Mouse (Mus musculus) heart, postnatal 4 days (tissue): ENCODE measurements around the gene Rapgef2. TPM values are rescaled to one million over a fixed set of nuclear protein-coding genes. Genes with fewer than 3 reads are reported as not detected.

ENCODE experiments used
- DNase-seq: peaks from one replicate; pipeline ENCODE4 v3.0.0; 2021
- total RNA-seq, 2 experiments: library from RNA; stranded (reverse); gene quantifications; 2 replicates each; pipeline ENCODE4 v1.2.3; 2021

The Rapgef2 gene
- total RNA-seq, 2 experiments from 2014 or later: 37.0 to 40.6 TPM

- DNase-seq: no peak
Observed at GRCm38 (mm10) chr3:79017440-79017839, 268.9 kb downstream of the Rapgef2 start.

DNA sequence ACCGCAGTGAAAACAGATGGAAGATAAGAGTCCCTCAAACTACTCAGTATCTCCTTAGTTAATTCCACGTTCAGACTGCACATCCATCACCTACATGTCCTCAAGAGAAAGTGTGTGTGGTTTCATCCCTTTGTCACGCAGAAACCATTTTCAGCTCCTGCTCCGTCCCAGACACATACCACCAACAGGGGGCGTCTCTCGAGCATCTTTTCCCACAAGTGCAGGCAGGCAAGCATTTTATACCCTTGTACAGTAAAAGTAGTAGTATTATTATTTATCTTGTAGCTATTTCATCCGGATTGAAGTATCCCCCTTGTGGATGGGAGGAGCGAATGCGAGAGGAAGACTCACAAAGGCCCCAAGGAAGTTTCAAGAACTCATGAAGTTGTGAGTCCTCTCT is 269.5 kb downstream of the Rapgef2 start:
- no peak for DNase-seq

- no peak for DNase-seq
Observed at GRCm38 (mm10) chr3:79015621-79016474, 270.5 kb downstream of the Rapgef2 start.

Other genes starting within 250 kb of the Rapgef2 start
- not detected for gene Gm17359, start 50.1 kb upstream of the Rapgef2 start, total RNA-seq